Mouse (Mus musculus) myocyte (in vitro differentiated cells): ENCODE results near the gene Slc6a13. TPM values are rescaled to one million over a fixed set of nuclear protein-coding genes. Genes with fewer than 3 reads are reported as not detected.

Experiments used
- H3K27me3 ChIP-seq: one replicate; pipeline ENCODE4 v1.6.1; 2011; ENCODE audit not compliant: control insufficient read depth, insufficient read depth, insufficient read length
- H3K36me3 ChIP-seq: one replicate; pipeline ENCODE4 v1.6.1; 2011; ENCODE audit not compliant: control insufficient read depth, insufficient read depth
- H3K4me2 ChIP-seq: one replicate; pipeline ENCODE4 v1.6.1; 2011; ENCODE audit warnings: low read depth, control low read depth
- H3K4me3 ChIP-seq: one replicate; pipeline ENCODE4 v1.5.1; 2011; ENCODE audit warnings: mild to moderate bottlenecking, control low read depth, moderate library complexity
- H3K79me2 ChIP-seq: one replicate; pipeline ENCODE4 v1.6.1; 2011; ENCODE audit not compliant: control insufficient read depth, insufficient read depth
- H3ac ChIP-seq: one replicate; pipeline ENCODE4 v1.6.1; 2011; ENCODE audit not compliant: control insufficient read depth, insufficient read length
- CEBPB ChIP-seq: IDR thresholded peaks from 2 replicates; pipeline ENCODE4 v1.6.1; 2011; ENCODE audit warnings: mild to moderate bottlenecking, moderate library complexity; ENCODE audit not compliant: poor library complexity, insufficient read depth, severe bottlenecking
- E2F4 ChIP-seq: IDR thresholded peaks from one replicate; pipeline ENCODE4 v1.6.1; 2011; ENCODE audit warnings: mild to moderate bottlenecking, control low read depth, moderate library complexity; ENCODE audit not compliant: insufficient read depth
- MAX ChIP-seq: IDR thresholded peaks from one replicate; pipeline ENCODE4 v1.6.1; 2011; ENCODE audit warnings: low read depth, mild to moderate bottlenecking, control low read depth
- MYOD1 ChIP-seq, 3 experiments: IDR thresholded peaks; one replicate each; pipeline ENCODE4 v1.6.1; 2011; ENCODE audit warnings: control low read depth in 2 of 3, low read depth in 2 of 3, mild to moderate bottlenecking in 2 of 3, moderate library complexity in 1 of 3; ENCODE audit not compliant: insufficient read length in 2 of 3, control insufficient read depth in 1 of 3
- MYOG ChIP-seq, 3 experiments: IDR thresholded peaks; one replicate each; pipeline ENCODE4 v1.6.1; 2011; ENCODE audit warnings: control low read depth in 2 of 3, low read depth in 2 of 3, mild to moderate bottlenecking in 2 of 3; ENCODE audit not compliant: insufficient read length in 2 of 3, control insufficient read depth in 1 of 3, insufficient read depth in 1 of 3
- POLR2A ChIP-seq: IDR thresholded peaks from one replicate; pipeline ENCODE4 v1.6.1; 2011; ENCODE audit warnings: low read depth, mild to moderate bottlenecking, control low read depth, moderate library complexity; ENCODE audit not compliant: insufficient read length
- POLR2AphosphoS2 ChIP-seq: IDR thresholded peaks from one replicate; pipeline ENCODE4 v1.6.1; 2011; ENCODE audit warnings: low read depth, control low read depth; ENCODE audit not compliant: insufficient read length
- REST ChIP-seq: IDR thresholded peaks from one replicate; pipeline ENCODE4 v1.6.1; 2011; ENCODE audit warnings: mild to moderate bottlenecking, control low read depth, moderate library complexity; ENCODE audit not compliant: insufficient read depth, insufficient read length
- SRF ChIP-seq: IDR thresholded peaks from one replicate; pipeline ENCODE4 v1.6.1; 2011; ENCODE audit warnings: low read depth; ENCODE audit not compliant: control insufficient read depth, insufficient read length
- TCF12 ChIP-seq: IDR thresholded peaks from one replicate; pipeline ENCODE4 v1.6.1; 2011; ENCODE audit warnings: mild to moderate bottlenecking, control low read depth; ENCODE audit not compliant: poor library complexity, insufficient read depth, severe bottlenecking
- TCF3 ChIP-seq: IDR thresholded peaks from one replicate; pipeline ENCODE4 v1.6.1; 2011; ENCODE audit warnings: low read depth, control low read depth; ENCODE audit not compliant: insufficient read length
- USF1 ChIP-seq: IDR thresholded peaks from one replicate; pipeline ENCODE4 v1.6.1; 2011; ENCODE audit warnings: low read depth, mild to moderate bottlenecking, control low read depth, moderate library complexity
- polyA plus RNA-seq: library from polyadenylated mRNA; unstranded; fragments of >200 nt; fragmentation: generic; extraction: Trizol; gene quantifications from one replicate; pipeline ENCODE4 v1.2.1, GENCODE M21; 2012; ENCODE audit warnings: missing spikeins

Slc6a13 gene
- polyA plus RNA-seq: 0.01 TPM

DNA sequence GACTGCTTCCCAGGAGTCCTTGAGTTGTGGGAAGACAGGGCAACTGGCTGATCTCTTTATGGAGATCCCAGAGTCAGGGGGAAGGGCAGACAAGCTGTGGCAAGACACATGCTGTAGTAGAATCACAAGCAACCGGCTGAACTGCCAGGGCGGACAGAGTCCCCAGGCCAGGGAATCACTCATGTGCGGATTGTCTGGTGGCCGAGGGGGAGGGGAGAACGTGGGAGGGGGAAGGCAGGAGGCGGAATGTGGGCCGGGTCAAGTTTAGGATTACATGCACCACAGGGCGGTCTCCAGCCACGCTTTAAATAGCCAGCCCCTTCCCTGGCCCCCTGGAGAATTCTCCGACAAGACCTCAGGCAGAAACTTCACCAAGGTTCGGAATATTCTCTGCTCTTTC lies at the start of gene Slc6a13:
Slc6a13 (plus strand) TSS at position 274 of the 400 bp plus-strand sequence.
- H3K4me3 ChIP-seq: no peak within 1 kb of the TSS
- H3K27me3 ChIP-seq: peaks cover 31% of the 10 kb centered on the region
- no peaks in the 10 kb centered on the region for H3K79me2 ChIP-seq
- H3K4me2 ChIP-seq: peak within 1 kb of the TSS; percentile 12
- TF ChIP-seq MYOG (IDR thresholded peaks at IDR 0.05; ENCODE audit: control insufficient read depth in 1 of 3, insufficient read depth in 1 of 3, insufficient read length in 2 of 3, low read depth in 2 of 3): no peak
- no peak for TF ChIP-seq MAX
- no peak for TF ChIP-seq CEBPB
- TF ChIP-seq SRF: no peak
- TF ChIP-seq REST: no peak
- TF ChIP-seq TCF12: no peak
- no peak for TF ChIP-seq E2F4
- H3ac ChIP-seq: no peak within 1 kb of the TSS
- no peaks in the 10 kb centered on the region for H3K36me3 ChIP-seq

- no peak overlapping the region for H3K4me2 ChIP-seq
- TF ChIP-seq CEBPB (no peak), MAX (no peak), POLR2AphosphoS2 (no peak), MYOD1 (IDR thresholded peaks at IDR 0.05; ENCODE audit: control insufficient read depth in 1 of 3, insufficient read length in 2 of 3, low read depth in 2 of 3) (no peak), TCF3 (no peak), POLR2A (no peak), SRF (no peak), E2F4 (no peak), TCF12 (no peak), REST (no peak), MYOG (IDR thresholded peaks at IDR 0.05; ENCODE audit: control insufficient read depth in 1 of 3, insufficient read depth in 1 of 3, insufficient read length in 2 of 3, low read depth in 2 of 3) (no peak)
- H3K36me3 ChIP-seq: no peaks in the 10 kb centered on the region
- H3K4me3 ChIP-seq: no peak overlapping the region
- no peaks in the 10 kb centered on the region for H3K79me2 ChIP-seq
- H3ac ChIP-seq: no peak overlapping the region
- peaks cover 32% of the 10 kb centered on the region for H3K27me3 ChIP-seq
Observed at GRCm38 (mm10) chr6:121250406-121250805, 49.6 kb upstream of the Slc6a13 start.

DNA sequence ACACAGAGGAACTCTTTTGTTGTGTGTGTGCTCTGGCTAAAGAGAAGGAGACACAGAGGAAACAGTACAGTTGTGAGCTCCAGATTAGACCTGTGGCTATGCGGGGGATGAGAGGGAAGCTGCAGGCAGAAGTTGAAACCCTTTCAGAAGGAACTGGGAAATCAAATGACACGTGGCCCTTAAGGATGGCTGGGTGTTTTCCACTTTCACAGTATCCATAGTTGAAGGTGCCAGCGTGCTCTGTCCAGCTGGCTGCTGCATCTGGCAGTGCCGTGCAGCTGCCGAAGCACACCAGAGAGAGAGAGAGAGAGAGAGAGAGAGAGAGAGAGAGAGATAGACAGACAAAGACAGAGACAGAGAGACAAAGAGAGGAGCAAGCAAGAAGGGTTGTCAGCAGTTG lies 48.8 kb upstream of the Slc6a13 start:
- no peak overlapping the region for H3K4me2 ChIP-seq
- no peak for TF ChIP-seq CEBPB
- no peak for TF ChIP-seq MYOD1 (IDR thresholded peaks at IDR 0.05; ENCODE audit: control insufficient read depth in 1 of 3, insufficient read length in 2 of 3, low read depth in 2 of 3)
- TF ChIP-seq MAX: no peak
- TF ChIP-seq POLR2AphosphoS2: no peak
- no peak for TF ChIP-seq TCF3
- no peak for TF ChIP-seq TCF12
- no peak for TF ChIP-seq E2F4
- H3K36me3 ChIP-seq: no peaks in the 10 kb centered on the region
- no peaks in the 10 kb centered on the region for H3K79me2 ChIP-seq
- H3K27me3 ChIP-seq: peaks cover 32% of the 10 kb centered on the region
- H3ac ChIP-seq: no peak overlapping the region
- H3K4me3 ChIP-seq: no peak overlapping the region

DNA sequence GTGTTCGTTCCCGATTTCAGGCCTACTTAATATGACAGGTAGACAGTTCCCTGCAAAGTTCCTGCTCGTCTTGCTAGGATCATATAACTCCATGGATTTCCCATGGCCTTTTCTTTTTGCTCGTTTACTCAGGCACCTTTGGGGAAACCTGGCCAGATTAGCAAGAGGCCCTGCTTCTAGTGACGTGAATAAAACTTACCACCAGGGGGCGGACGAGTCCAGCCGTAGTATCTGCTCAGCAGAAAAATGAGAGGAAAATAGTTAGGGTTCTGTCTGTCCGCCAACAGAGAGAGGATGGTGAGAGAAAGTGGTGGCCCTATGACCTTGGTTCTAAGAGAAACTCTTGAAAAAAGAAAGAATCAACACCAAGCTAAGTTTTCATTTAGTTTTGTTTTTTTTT lies 39.5 kb upstream of the Slc6a13 start:
- no peaks in the 10 kb centered on the region for H3K79me2 ChIP-seq
- TF ChIP-seq SRF (no peak), CEBPB (no peak), MYOG (IDR thresholded peaks at IDR 0.05; ENCODE audit: control insufficient read depth in 1 of 3, insufficient read depth in 1 of 3, insufficient read length in 2 of 3, low read depth in 2 of 3) (no peak)
- H3K4me3 ChIP-seq: no peak overlapping the region
- H3K36me3 ChIP-seq: no peaks in the 10 kb centered on the region
- H3ac ChIP-seq: no peak overlapping the region
- peaks cover 3% of the 10 kb centered on the region for H3K27me3 ChIP-seq
- H3K4me2 ChIP-seq: no peak overlapping the region

DNA sequence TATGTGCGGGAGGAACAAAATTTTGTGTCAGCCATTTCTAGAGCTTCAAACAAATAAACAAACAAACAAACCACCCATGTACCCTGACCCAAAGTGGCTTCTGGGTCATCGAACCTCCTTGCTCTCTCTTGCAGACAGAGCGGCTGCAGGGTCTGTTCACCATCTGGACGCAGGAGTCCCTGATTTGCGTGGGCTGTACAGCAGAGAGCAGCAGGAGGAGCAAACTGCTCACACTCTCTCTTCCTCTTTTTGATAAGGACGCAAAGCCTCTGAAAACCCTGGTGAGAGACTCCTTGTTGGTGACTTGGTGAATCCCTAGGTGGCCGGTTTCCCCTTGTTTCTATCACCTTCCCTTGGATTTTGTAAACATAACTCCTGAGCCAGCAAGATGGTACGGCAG lies 38.8 kb upstream of the Slc6a13 start:
- Histone ChIP-seq H3K79me2 (no peaks in the 10 kb centered on the region), H3K36me3 (no peaks in the 10 kb centered on the region), H3K27me3 (peaks cover 3% of the 10 kb centered on the region), H3K4me2 (no peak overlapping the region), H3K4me3 (no peak overlapping the region), H3ac (no peak overlapping the region)
- TF ChIP-seq SRF: no peak
- TF ChIP-seq TCF3: no peak
- TF ChIP-seq POLR2A: no peak
- TF ChIP-seq USF1: no peak
- no peak for TF ChIP-seq TCF12
- no peak for TF ChIP-seq MAX
- no peak for TF ChIP-seq POLR2AphosphoS2
- no peak for TF ChIP-seq REST
- no peak for TF ChIP-seq CEBPB
- TF ChIP-seq E2F4: no peak
